In the genomic region with DNA sequence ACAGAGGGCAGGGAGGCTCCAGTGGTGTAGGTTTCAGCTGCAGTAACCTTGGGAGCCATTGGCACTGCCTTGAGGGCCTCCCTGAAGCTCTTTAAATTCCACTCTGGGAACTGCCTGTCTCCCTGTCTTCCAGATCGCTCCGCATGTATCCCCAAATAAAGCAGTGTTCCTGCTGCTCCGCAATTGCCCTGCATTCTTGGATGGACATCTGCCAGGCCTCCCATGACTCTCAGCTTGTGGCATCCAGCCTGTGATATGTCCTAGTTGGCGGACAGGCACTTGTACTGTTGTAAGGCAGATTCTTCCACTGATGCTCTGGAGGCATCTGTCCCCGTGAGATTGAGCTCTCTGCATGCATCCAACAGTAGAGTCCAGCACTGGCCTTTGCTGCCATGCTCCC, we compare ENCODE assay signal across 10 mouse cellular contexts. TPM values are rescaled to one million over a fixed set of nuclear protein-coding genes. Genes with fewer than 3 reads are reported as not detected.
DNase-seq lines count a peak whose midpoint lies in the region.
"Had no signal": no experiment of that assay in that cellular context is flagged by ENCODE, and none has a peak within 500 bp of the region (broad histone marks: within the 10 kb centered on the region; RNA-seq: fewer than 3 reads in every experiment).

No protein-coding gene starts in this region.

- DNase-seq in gastrocnemius, adult 18-20 months (ENCODE audit: low spot score): peak; percentile 30
- DNase-seq in gastrocnemius, postnatal 14 days: no peak
- DNase-seq in urinary bladder, postnatal 14 days (ENCODE audit: low spot score): peak; percentile 42
- DNase-seq in urinary bladder, postnatal 10 days (ENCODE audit: low spot score): no peak
- peak; percentile 26 to 28 for DNase-seq in cerebellum, postnatal 36 days
- DNase-seq in c-Kit-positive CD71-positive TER-119-positive erythroid progenitor cells, embryonic 14.5 days (ENCODE audit: low spot score): no peak
- DNase-seq in yolk sac, embryonic 10.5 days (ENCODE audit: low spot score): no peak
- no peak for DNase-seq in kidney, adult 18-20 months
- DNase-seq: kidney, adult 8-10 months; lung, adult 18-20 months had no signal

- intact Hi-C loops in gastrocnemius, postnatal 14 days (cut with DNase I; ENCODE audit: low total_unique reads): no loop called here

RNA-seq across cellular contexts. Expression of a gene that starts 46.6 kb away (rescaled TPM):
- not detected for total RNA-seq in gastrocnemius, adult 18-20 months (2021)
- not detected for total RNA-seq in gastrocnemius, postnatal 14 days (2021)

RNA-seq across cellular contexts. Expression of a gene that starts 49.3 kb away (rescaled TPM):
- 10 to 100 TPM; 32.9 to 33.2 TPM for total RNA-seq in gastrocnemius, adult 18-20 months (2021)
- 10 to 100 TPM; 25.7 to 26.5 TPM for total RNA-seq in gastrocnemius, postnatal 14 days (2021)

Comparison
In these comparisons a context has a peak if more than half of its experiments do, and no peak if none do; other contexts are left out.
1. DNase-seq: peak in gastrocnemius, adult 18-20 months (single experiment), urinary bladder, postnatal 14 days (single experiment) and cerebellum, postnatal 36 days (2 of 2); none in gastrocnemius, postnatal 14 days (single experiment), urinary bladder, postnatal 10 days (single experiment), c-Kit-positive CD71-positive TER-119-positive erythroid progenitor cells, embryonic 14.5 days (single experiment), yolk sac, embryonic 10.5 days (single experiment) and kidney, adult 18-20 months (single experiment).